Mouse (Mus musculus) left cerebral cortex, postnatal 14 days (tissue): ENCODE measurements around the gene Inhba. TPM values are rescaled to one million over a fixed set of nuclear protein-coding genes. Genes with fewer than 3 reads are reported as not detected.

Source experiments
- DNase-seq, 2 experiments: peaks; one replicate each; pipeline ENCODE4 v3.0.0; 2021 to 2022; ENCODE audit warnings: low spot score in 2 of 2, mixed read lengths in 1 of 2
- intact Hi-C: fragments of 180-260 bp; cut with DNase I; formaldehyde crosslinking; loops from one replicate; pipeline ENCODE4 v1.15.1; 2025
- long read RNA-seq, 2 experiments: library from polyadenylated mRNA; stranded (forward); transcript quantifications; one replicate each; pipeline ENCODE4 v2.0.0; 2021
- total RNA-seq, 2 experiments: library from RNA; stranded (reverse); gene quantifications; 2 replicates each; pipeline ENCODE4 v1.2.3; 2021

Inhba gene
- 10 to 100 TPM in 1 of 2 experiments, 1 to 10 TPM in 1; 8.2 to 12.1 TPM for total RNA-seq
- long read RNA-seq, experiment 1, result 0 reads
- long read RNA-seq, experiment 2, partial matches to known transcripts, result 1 of 1 reads
- long read RNA-seq, experiment 2, other reads (novel, unspliced or antisense), result 0 of 1 reads

DNA sequence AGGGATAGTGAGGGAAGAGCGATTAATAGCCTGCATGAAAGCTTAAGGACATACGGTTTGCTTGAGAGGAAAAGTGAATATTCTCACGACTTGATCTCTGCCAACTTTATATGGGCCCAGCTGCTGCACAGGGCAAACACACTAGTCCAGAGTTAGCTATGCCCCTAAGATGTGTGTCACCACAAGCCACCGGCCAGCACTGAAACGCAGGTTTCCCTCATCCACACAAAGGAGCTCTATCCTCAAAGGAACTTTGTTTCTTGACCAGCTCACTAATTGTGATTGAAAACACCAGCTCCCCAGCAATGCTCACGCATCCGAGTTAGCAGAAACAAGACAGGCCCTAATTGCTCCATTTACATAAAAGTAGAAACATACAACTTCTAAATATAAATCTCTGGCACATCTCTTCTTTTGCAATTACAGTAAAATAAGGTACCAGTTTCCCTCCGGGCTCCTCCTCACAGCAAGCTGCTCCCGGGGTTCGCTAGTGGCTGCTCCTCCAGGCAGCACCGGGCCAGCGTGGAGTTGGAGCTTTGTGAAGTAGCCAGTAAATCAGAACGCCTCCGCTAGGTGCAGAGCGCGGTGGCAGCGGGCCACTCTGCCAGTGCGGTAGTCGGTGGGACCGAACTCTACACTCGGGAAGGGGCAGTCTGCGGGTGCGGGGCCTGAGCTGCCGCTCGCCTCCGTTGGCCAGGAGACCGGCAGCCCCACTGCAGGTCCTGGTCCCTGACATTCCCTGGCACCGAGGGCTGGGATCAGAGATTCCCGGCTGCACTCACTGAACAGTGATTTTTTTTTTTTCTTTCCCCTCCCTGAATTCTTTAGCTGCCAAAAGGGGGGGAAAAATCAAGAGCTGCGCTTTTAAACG lies at the start of gene Inhba:
Gene Inhba (plus strand): TSS at position 480 of the 871 bp plus-strand sequence.
- intact Hi-C loops, result loop anchor here (10.0 kb wide), 3 partner anchors 343 to 953 kb away; no protein-coding TSS in a partner anchor

DNA sequence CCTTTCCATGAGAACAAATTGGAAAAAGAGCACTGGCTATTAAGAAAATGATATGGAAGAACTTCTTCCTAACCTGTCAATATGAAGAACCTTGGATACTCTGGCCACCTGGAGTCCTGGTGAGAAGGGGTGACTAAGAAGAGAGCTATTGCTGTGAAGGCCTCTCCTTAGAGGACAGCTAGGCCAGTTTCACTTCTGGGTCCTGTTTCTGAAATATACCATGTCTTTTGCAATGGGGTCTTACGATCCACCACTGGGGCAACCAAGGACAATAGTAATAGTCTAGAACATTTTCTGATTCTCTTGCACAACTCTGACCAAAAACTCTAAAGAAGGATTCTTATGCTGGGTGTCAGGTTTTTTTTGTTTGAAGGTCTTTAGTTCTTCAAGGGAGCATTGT lies 35.1 kb upstream of the Inhba start:
- intact Hi-C loops, result no loop called here
- DNase-seq, result no peak

More for the DNA sequence above, at the start of gene Inhba:
- peak; percentile 50 to 52 for DNase-seq

DNA sequence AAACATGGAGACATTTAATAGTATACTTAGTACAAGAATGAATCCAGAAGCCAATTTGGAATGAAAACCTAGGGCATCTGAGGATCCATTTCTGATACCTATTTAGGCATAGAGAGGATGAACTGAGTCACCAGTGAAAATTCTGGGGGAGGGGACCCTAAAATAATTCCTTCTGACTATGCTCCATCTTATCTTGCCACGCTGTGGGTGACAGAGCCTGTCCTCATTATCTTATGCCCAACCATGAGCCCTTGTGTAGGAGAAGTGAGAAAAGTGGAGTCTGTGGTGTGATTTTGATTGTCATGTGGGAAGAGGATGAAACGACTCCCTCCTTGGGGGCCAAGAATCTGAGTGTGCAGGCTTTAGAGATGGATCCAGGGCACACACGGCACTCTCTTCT lies 32.1 kb upstream of the Inhba start:
- peak; percentile 13 to 27 for DNase-seq
- intact Hi-C loops, result no loop called here

DNA sequence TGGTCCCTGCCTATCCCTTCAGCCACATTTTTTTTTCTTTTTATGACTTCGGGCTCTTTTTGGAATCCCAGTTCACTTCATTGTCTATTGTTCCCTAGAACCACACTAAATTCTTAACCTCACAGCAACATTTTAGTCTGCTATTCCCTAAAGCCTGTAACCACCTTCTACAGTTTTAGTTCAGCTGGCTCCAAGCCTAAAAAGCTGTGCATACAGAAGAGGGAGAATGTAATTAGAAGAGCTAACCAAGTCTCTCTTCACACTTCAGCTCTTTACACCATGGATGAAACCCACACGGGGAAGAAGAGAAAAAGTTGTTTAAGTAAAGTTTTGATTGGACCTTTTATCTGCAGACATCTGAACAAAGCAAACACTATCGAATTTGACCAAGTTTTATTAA lies 29.6 kb upstream of the Inhba start:
- peak; percentile 25 to 30 for DNase-seq
- intact Hi-C loops, result no loop called here

DNA sequence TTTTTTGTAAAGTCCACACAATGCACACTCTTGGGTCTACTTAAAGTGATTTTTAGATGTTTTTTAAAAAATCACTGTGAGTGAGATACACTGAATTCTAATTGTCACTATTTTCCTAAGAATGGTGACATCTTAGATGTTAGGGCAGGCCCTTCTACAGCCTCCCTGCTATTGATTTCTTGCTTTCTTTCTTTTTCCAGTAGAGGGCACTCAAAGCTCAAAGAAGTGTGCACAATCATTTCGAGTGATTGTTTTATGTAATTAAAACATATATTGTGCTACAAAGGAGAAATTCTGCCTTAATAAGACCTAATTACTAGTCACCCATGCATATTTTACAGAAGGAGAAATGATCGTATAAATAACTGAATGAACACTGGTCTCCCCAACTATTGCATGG lies 25.9 kb upstream of the Inhba start:
- intact Hi-C loops, result loop anchor here (5.0 kb wide), 2 partner anchors 1447 to 1597 kb away; no protein-coding TSS in a partner anchor
- DNase-seq, result no peak

DNA sequence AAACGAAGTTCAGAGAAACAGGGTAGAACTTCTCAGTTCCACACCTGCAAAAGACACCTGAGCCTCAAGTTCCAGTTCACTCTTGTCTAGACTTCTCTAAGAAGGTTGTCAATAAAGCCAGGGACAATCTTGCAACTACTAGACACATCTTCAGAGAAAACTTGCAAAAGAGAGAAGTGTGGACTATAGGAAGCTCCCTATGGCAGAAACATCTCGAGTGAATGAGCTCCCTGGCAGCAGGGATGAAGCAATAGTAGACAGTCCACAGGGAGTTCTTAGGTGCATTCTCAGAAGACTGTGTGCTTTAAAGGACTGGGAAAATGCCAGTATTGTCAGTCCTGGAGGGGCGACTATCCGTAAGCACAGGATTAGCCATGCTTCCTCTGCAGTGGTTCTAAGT lies 25.5 kb upstream of the Inhba start:
- intact Hi-C loops, result loop anchor here (5.0 kb wide), 2 partner anchors 1446 to 1596 kb away; no protein-coding TSS in a partner anchor
- DNase-seq, result no peak

DNA sequence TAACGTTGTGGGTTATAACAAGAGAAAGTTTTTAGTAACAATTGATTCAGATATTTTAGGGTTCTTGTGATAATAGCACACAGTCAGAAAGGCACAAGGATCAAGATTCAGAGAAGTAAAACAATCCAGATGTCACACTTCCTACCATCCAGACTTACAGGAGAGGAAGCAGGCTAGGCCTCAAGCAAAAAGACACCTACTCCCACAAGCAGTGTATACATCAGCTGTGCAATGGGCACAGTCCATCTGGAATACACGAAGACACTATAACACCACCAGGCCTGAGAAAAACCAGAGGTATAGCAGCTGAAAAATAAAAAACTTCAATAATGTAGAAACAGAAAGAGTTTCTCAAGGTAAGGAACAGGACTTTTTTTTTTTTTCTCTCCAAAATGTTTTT lies 16.3 kb upstream of the Inhba start:
- intact Hi-C loops, result no loop called here
- DNase-seq, result no peak

DNA sequence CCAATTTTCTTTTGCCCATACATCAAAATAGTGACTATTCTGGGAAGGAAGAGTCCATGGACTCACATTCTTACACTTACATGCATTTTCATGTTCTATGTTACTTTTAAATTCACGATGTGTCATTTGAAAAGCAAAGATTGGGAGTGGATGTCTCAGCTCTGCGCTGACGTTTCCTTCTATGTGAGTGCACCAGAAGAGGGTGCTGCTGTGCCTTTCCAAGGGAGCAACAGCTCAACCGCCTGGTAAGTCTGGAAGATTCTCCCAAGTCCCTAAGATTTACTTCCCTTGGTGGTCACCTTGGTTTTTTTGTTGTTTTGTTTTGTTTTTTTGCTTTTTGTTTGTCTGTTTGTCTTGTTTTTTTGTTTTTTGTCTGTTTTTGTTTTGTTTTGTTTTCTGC lies 6.1 kb upstream of the Inhba start:
- intact Hi-C loops, result loop anchor here (5.0 to 10.0 kb wide), 2 partner anchors 1029 to 1427 kb away; no protein-coding TSS in a partner anchor
- peak; percentile 71 to 75 for DNase-seq

DNA sequence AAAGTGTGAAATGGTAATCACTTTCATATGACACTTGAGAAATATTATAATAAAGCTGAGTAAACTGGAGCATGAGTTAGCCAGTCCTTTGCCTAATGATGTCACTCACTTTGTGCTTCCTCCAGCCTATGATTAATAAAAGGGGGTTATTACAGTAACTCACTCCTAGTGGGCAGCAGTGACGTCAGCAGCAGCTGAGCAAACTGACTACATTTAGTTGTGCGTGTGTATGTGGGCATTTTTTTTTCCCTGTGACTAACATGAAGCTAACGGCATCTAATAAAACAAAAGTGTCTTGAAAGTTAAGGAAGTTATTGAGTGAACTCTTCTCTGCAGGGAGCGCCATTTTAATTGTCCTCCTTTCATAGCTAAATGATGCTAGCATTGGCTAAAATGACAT lies 3.9 kb upstream of the Inhba start:
- no peak for DNase-seq
- intact Hi-C loops, result loop anchor here (5.0 to 10.0 kb wide), 2 partner anchors 1027 to 1425 kb away; no protein-coding TSS in a partner anchor

DNA sequence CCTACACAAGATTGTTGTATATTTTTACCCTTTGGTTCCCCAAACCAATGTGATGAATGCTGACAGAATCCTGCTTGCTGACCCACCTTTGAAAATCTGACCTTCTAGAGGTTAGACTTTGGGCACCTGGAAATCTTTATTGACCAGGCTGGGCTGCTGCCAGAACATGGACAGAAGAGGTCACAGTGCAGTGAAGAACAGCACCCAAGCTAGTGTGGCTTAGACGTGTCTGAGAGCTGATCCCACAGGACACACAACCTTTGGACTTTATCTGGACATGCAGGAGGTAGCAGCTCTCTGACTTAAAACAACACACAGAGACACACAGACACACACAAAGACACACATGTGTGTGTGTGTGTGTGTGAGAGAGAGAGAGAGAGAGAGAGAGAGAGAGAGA lies 3.3 kb upstream of the Inhba start:
- intact Hi-C loops, result loop anchor here (5.0 to 10.0 kb wide), 2 partner anchors 1026 to 1424 kb away; no protein-coding TSS in a partner anchor
- no peak for DNase-seq

DNA sequence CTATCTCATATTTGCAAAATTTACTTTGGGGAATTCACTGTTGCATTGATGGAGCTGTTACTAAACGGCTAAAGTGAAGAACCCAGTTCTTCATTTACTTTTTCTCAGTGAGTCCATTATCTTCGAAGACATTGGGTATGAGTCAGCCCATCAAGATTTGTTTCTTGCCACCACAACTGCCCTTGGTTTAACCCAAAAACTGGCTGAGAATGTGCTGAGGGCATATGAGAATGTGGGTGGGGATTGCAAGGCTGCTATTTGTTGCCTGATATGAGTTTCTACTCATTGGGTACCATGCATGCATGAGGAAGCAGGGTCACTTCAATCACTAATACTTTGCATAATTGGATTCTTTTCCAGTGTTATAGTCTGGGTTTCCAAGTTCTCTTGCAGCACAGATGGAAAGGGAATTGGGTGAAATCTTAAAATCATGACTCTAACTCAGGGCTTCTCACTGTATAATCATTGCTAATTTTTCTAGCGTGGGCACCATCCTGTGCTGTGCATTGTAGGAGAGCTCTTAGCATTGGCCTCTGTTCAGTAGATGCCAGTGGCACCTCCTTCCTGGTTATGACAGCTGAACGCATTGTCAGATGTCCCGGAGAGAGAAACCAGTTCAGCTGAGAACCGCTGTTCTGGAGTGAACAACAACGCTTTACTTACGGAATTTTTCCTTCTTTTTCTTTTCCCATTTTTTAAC lies 1.7 kb upstream of the Inhba start:
- DNase-seq, result no peak
- intact Hi-C loops, result loop anchor here (5.0 to 10.0 kb wide), 5 partner anchors 345 to 1422 kb away; no protein-coding TSS in a partner anchor

DNA sequence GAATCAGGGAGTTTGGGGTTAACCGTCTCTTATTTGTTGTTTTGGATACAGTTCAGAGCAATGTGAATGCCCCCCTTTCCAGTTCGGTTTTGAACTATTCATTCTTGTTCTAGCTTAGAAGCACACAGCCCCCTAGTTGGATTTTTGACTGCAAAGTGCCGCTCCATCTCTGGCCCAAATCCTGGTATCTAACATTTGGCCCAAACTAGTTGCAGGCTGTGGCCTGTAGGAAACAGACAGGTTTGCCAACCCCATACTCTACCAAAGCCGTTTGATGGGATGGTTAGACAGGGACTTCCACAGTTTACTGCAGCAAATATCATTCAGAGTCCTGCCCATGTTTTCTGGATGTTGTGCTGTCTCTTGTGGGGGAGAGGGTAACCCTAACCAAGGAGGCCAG lies 1.1 kb upstream of the Inhba start:
- intact Hi-C loops, result loop anchor here (10.0 kb wide), 3 partner anchors 344 to 954 kb away; no protein-coding TSS in a partner anchor
- no peak for DNase-seq

DNA sequence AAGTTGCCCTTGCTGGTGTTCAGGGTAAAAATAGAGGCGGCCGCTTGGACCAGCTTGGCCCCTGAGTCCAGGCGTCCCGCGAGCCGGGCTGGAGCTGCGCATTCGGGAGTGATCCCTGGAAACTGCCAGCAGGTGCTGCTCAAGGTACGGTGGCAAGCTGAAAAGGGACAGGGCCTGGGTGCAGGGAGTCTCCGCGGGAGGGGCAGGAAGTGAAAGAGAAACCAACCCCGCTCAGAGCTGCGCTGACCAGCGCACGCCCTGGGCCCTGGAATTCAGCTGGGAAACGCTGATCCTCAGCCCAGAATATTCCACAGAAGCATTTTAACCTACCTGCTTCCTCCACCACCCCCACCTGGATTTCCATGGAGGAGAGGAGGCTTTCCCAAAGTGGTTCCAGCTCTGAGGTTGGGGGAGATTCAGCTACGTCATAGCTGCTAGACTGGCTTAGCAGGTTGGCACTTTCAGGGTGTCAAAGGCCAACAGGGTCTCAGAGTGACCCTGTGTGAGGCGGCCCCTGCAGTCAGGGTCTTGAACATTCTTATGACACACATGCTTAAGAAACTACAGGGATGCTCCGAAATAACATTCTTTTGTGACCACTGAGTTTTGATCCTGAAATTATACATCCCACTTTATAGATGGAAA lies 714 bp downstream of the Inhba start:
- DNase-seq, result peak; percentile 69 to 72
- intact Hi-C loops, result loop anchor here (10.0 kb wide), 3 partner anchors 342 to 952 kb away; no protein-coding TSS in a partner anchor

DNA sequence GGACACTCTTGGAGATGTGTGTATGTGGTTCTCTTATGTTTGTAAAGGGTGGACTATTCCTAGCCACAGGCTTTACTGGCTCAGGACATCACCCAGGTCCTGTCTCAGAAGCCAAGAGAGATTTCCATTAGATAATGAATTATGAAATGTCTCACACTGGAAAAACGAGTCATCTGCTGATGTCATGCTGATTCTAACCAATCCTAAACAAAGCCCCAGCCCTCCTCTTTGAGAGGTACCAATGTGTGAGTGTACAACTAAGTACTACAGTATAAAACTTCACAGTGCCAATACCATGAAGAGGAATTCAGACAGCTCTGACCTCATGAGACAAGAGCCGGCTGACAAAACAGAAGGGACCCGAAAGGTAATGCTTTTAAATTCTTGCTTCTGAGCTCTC lies 2.5 kb downstream of the Inhba start:
- intact Hi-C loops, result loop anchor here (10.0 kb wide), 3 partner anchors 341 to 951 kb away; no protein-coding TSS in a partner anchor
- no peak for DNase-seq

DNA sequence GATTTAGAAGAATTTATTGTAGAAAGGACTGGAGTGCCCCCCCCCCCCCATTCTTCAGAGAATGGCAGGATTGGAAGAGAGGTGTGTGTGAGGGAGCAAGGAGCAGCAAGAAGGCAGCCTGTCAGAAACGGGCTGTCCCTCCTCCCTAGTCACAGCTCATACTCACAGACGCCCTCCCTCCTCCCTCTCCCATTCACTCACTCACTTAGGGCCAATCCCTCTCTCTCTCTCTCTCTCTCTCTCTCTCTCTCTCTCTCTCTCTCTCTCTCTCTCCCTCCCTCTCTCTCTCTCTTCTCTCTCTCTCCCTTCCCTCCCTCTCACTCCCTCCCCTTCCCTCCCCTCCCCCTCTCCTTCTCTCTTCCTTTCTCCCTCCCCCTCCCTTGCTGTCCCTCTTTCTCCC lies 4.9 kb downstream of the Inhba start:
- no peak for DNase-seq
- intact Hi-C loops, result loop anchor here (10.0 kb wide), 3 partner anchors 338 to 948 kb away; no protein-coding TSS in a partner anchor

DNA sequence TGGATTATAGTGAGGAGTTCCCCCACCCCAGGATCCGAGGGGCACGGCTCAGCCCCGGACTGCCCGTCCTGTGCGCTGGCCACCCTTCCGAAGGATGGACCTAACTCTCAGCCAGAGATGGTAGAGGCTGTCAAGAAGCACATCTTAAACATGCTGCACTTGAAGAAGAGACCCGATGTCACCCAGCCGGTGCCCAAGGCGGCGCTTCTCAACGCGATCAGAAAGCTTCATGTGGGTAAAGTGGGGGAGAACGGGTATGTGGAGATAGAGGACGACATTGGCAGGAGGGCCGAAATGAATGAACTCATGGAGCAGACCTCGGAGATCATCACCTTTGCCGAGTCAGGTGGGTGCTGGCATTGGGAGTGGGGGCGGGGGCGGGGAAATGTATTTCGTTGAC lies 5.7 kb downstream of the Inhba start:
- intact Hi-C loops, result loop anchor here (10.0 kb wide), 3 partner anchors 337 to 947 kb away; no protein-coding TSS in a partner anchor
- DNase-seq, result no peak

DNA sequence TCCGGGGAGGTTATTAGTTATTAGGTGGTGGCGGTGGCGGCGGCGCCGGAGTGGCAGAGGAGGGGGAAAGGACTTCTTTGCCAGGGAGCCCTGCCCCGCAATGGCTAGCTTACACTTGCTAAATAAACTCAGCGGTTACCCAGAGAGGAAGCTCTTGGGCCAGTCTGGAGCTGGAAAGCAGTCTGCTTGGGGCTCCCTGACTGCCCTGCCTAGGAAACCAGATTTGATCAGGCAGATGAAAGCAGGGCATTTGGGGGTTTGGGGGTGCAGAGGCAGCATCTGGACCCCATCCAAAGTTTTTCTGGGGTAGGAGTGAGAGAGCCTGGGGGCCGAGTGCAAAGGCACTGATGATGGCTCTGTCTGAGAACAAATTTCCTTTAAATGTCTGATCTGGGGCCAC lies 6.1 kb downstream of the Inhba start:
- intact Hi-C loops, result loop anchor here (10.0 kb wide), 3 partner anchors 337 to 947 kb away; no protein-coding TSS in a partner anchor
- DNase-seq, result no peak

DNA sequence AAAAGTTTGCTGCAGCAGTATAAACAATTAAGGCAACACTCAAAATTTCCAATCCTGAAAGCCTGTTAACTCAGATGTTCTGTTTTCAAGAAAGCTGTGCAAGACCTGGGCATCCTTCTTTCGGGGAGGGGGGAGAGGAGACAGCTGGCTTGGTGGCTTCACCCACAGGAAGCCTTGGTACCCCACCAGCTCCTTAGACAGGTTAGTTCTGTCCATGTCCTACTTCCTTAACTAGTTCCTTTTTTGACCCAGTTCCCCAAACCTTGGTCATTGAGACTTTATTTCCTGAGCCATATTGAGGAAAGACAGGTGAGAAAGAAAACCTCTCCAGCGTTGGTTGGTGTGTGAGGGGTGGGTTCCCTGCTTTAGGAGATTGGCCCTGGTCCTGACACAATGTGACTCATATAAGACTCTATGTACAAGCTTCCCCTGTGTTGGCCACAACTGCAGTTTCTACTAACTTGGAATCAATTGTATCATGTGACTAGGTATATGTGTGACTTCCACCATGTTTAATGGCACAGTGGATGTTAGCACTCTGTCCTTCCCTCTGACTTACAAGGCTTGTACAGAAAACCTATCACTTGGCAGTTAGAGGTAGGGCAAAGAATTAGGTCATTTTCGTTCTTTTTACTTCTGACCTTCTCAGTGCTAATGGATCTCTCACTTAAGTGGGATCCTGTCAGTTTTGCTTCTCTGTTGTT lies 7.3 kb downstream of the Inhba start:
- intact Hi-C loops, result loop anchor here (10.0 kb wide), 3 partner anchors 336 to 946 kb away; no protein-coding TSS in a partner anchor
- DNase-seq, result no peak
